Mouse (Mus musculus): Measurements from ENCODE around the gene Dzip1. TPM values are rescaled to one million over a fixed set of nuclear protein-coding genes. Genes with fewer than 3 reads are reported as not detected.

Gene Dzip1
- polyA plus RNA-seq, 1 experiment from 2014 or later: 10.1 TPM

GRCm38 (mm10) chr14:118867366-118867765 is 57.9 kb downstream of the Dzip1 start:
- Histone ChIP-seq H3K4me2 (ENCODE audit: low read depth, low read length) (no peak overlapping the region), H3K36me3 (ENCODE audit: control insufficient read depth, insufficient read depth, low read length) (no peaks in the 10 kb centered on the region), H3K9ac (ENCODE audit: low read length) (no peak overlapping the region), H3K27ac (ENCODE audit: low read length) (no peak overlapping the region), H3K27me3 (ENCODE audit: control insufficient read depth, insufficient read depth, low read length) (no peaks in the 10 kb centered on the region), H3K4me1 (ENCODE audit: control insufficient read depth, insufficient read depth, low read length) (no peaks in the 10 kb centered on the region), H3K9me3 (replicated peaks; ENCODE audit: control insufficient read depth, low read length) (no peaks in the 10 kb centered on the region), H3K4me3 (replicated peaks; ENCODE audit: low read length) (no peak overlapping the region)
- no peak for ATAC-seq (ENCODE audit: insufficient read depth, low FRiP score)
- WGBS: 58% methylated on average over 6 of the region's 6 CpGs

DNA sequence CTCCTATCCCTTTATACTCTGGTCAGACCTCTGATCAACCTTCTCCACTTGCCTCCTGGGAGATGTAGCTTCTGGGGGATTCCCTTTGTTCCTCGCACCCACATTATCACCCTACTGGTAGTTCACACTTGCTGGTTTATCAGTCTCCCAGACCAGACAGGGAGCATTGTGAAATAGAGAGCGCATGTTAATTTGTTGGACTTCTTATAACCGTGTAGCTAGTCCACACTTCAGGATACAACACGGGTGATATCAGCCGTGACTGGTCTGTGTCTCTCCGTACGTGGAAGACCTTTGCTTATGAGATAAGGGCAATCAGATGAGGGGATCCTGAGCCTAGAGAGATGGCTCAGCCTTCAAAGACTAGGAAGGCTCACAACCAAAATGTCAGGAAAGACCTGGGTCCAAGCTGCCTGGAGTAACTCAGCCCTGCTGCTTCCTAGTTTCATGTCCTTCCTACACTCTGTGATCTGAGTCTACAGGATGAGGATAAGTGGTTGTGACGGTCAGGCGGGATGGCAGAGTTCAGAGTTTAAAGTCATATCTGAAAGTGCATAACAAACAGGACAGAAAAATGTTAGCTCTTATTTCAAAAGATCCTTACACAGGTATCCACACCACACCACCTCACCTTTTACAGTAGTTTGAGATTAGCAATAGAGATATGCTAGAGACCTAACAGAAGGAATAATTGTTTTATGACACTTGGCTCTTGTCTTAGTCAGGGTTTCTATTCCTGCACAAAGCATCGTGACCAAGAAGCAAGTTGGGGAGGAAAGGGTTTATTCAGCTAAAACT is 59.0 kb downstream of the Dzip1 start:
- H3K36me3 ChIP-seq (ENCODE audit: control insufficient read depth, insufficient read depth, low read length): no peaks in the 10 kb centered on the region
- H3K27me3 ChIP-seq (ENCODE audit: control insufficient read depth, insufficient read depth, low read length): no peaks in the 10 kb centered on the region
- H3K4me3 ChIP-seq (replicated peaks; ENCODE audit: low read length): no peak overlapping the region
- no peaks in the 10 kb centered on the region for H3K4me1 ChIP-seq (ENCODE audit: control insufficient read depth, insufficient read depth, low read length)
- H3K9me3 ChIP-seq (replicated peaks; ENCODE audit: control insufficient read depth, low read length): no peaks in the 10 kb centered on the region
- H3K4me2 ChIP-seq (ENCODE audit: low read depth, low read length): no peak overlapping the region
- H3K9ac ChIP-seq (ENCODE audit: low read length): no peak overlapping the region
- no peak for ATAC-seq (ENCODE audit: insufficient read depth, low FRiP score)
- H3K27ac ChIP-seq (ENCODE audit: low read length): no peak overlapping the region
- WGBS: 71% methylated on average over 10 of the region's 10 CpGs

DNA sequence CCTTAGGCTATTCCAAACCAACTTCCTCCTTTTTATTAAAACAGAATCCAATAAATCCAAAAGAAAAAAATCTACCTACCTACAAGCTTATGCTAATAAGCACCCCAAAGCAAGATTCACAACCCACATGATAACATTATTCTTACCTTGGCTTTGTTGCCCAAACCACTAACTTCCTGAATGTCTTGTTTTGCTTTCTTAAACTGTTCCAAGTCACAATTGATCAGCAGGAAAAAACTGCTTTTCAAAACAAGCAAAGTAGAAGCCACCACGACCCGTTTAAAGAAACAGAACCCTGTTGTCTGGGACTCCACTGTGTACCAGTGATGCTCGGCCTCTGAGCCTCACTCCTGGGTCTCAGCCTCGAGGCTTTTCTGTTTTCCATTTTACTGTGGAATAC is 60.4 kb downstream of the Dzip1 start:
- ATAC-seq (ENCODE audit: insufficient read depth, low FRiP score): no peak
- H3K9ac ChIP-seq (ENCODE audit: low read length): no peak overlapping the region
- H3K36me3 ChIP-seq (ENCODE audit: control insufficient read depth, insufficient read depth, low read length): no peaks in the 10 kb centered on the region
- H3K4me2 ChIP-seq (ENCODE audit: low read depth, low read length): no peak overlapping the region
- no peak overlapping the region for H3K4me3 ChIP-seq (replicated peaks; ENCODE audit: low read length)
- H3K27ac ChIP-seq (ENCODE audit: low read length): no peak overlapping the region
- no peaks in the 10 kb centered on the region for H3K9me3 ChIP-seq (replicated peaks; ENCODE audit: control insufficient read depth, low read length)
- H3K27me3 ChIP-seq (ENCODE audit: control insufficient read depth, insufficient read depth, low read length): no peaks in the 10 kb centered on the region
- WGBS: 54% methylated on average over 4 of the region's 4 CpGs
- no peaks in the 10 kb centered on the region for H3K4me1 ChIP-seq (ENCODE audit: control insufficient read depth, insufficient read depth, low read length)

GRCm38 (mm10) chr14:118862253-118862652 is 63.0 kb downstream of the Dzip1 start:
- WGBS: 50% methylated on average over 7 of the region's 7 CpGs
- no peak for ATAC-seq (ENCODE audit: insufficient read depth, low FRiP score)
- Histone ChIP-seq H3K9ac (ENCODE audit: low read length) (no peak overlapping the region), H3K27me3 (ENCODE audit: control insufficient read depth, insufficient read depth, low read length) (no peaks in the 10 kb centered on the region), H3K27ac (ENCODE audit: low read length) (no peak overlapping the region), H3K9me3 (replicated peaks; ENCODE audit: control insufficient read depth, low read length) (no peaks in the 10 kb centered on the region), H3K4me2 (ENCODE audit: low read depth, low read length) (no peak overlapping the region), H3K36me3 (ENCODE audit: control insufficient read depth, insufficient read depth, low read length) (no peaks in the 10 kb centered on the region), H3K4me1 (ENCODE audit: control insufficient read depth, insufficient read depth, low read length) (no peaks in the 10 kb centered on the region), H3K4me3 (replicated peaks; ENCODE audit: low read length) (no peak overlapping the region)

DNA sequence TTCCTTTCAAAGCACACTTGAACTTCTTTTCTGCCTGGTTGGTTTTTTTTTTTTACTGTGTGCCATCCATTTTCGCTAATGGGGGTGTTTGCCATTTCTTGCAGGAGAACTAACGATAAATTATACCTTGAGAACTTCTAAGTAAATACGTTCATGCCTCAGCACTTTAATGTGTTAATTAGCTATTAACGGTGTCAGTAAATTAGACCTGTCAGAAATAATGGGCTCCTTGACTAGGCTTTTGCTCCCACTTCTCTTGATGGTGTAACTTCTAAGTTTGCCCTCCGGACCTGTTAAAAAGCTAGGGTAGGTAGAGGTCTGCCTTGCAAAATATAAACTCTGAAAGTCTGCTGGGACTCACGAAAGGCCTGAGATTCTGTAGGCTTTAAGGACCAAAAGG is 66.9 kb downstream of the Dzip1 start:
- H3K9me3 ChIP-seq (replicated peaks; ENCODE audit: control insufficient read depth, low read length): no peaks in the 10 kb centered on the region
- H3K4me3 ChIP-seq (replicated peaks; ENCODE audit: low read length): no peak overlapping the region
- no peaks in the 10 kb centered on the region for H3K27me3 ChIP-seq (ENCODE audit: control insufficient read depth, insufficient read depth, low read length)
- no peak overlapping the region for H3K9ac ChIP-seq (ENCODE audit: low read length)
- ATAC-seq (ENCODE audit: insufficient read depth, low FRiP score): no peak
- H3K4me2 ChIP-seq (ENCODE audit: low read depth, low read length): no peak overlapping the region
- H3K4me1 ChIP-seq (ENCODE audit: control insufficient read depth, insufficient read depth, low read length): 0 out of 2 replicates have a peak, but pooled peaks cover 6% of the 10 kb centered on the region
- H3K27ac ChIP-seq (ENCODE audit: low read length): no peak overlapping the region
- WGBS: 62% methylated on average over 6 of the region's 6 CpGs
- H3K36me3 ChIP-seq (ENCODE audit: control insufficient read depth, insufficient read depth, low read length): no peaks in the 10 kb centered on the region

- Histone ChIP-seq H3K27ac (ENCODE audit: low read length) (no peak overlapping the region; the same call in 1 of the 2 replicates), H3K4me2 (ENCODE audit: low read depth, low read length) (no peak overlapping the region), H3K4me1 (ENCODE audit: control insufficient read depth, insufficient read depth, low read length) (0 out of 2 replicates have a peak, but pooled peaks cover 6% of the 10 kb centered on the region), H3K36me3 (ENCODE audit: control insufficient read depth, insufficient read depth, low read length) (no peaks in the 10 kb centered on the region), H3K9me3 (replicated peaks; ENCODE audit: control insufficient read depth, low read length) (no peaks in the 10 kb centered on the region), H3K4me3 (replicated peaks; ENCODE audit: low read length) (peak overlapping the region; percentile 5; the same call in 1 of the 2 replicates), H3K27me3 (ENCODE audit: control insufficient read depth, insufficient read depth, low read length) (no peaks in the 10 kb centered on the region), H3K9ac (ENCODE audit: low read length) (no peak overlapping the region)
- 74% methylated on average over 6 of the region's 6 CpGs for WGBS
- no peak for ATAC-seq (ENCODE audit: insufficient read depth, low FRiP score)
Measured at GRCm38 (mm10) chr14:118856563-118856962, 68.7 kb downstream of the Dzip1 start.

- H3K27me3 ChIP-seq (ENCODE audit: control insufficient read depth, insufficient read depth, low read length): no peaks in the 10 kb centered on the region
- H3K4me2 ChIP-seq (ENCODE audit: low read depth, low read length): peak overlapping the region; percentile 98
- 3% methylated on average over 28 of the region's 28 CpGs for WGBS
- H3K9ac ChIP-seq (ENCODE audit: low read length): peak overlapping the region; percentile 74
- ATAC-seq (ENCODE audit: insufficient read depth, low FRiP score): 0 out of 2 replicates have a peak, but pooled peaks have one; percentile 6
- H3K9me3 ChIP-seq (replicated peaks; ENCODE audit: control insufficient read depth, low read length): no peaks in the 10 kb centered on the region
- H3K27ac ChIP-seq (ENCODE audit: low read length): no peak overlapping the region
- H3K36me3 ChIP-seq (ENCODE audit: control insufficient read depth, insufficient read depth, low read length): no peaks in the 10 kb centered on the region
- peak overlapping the region; percentile 56 for H3K4me3 ChIP-seq (replicated peaks; ENCODE audit: low read length)
- 0 out of 2 replicates have a peak, but pooled peaks cover 6% of the 10 kb centered on the region for H3K4me1 ChIP-seq (ENCODE audit: control insufficient read depth, insufficient read depth, low read length)
Measured at GRCm38 (mm10) chr14:118855141-118855800, 70.0 kb downstream of the Dzip1 start.

DNA sequence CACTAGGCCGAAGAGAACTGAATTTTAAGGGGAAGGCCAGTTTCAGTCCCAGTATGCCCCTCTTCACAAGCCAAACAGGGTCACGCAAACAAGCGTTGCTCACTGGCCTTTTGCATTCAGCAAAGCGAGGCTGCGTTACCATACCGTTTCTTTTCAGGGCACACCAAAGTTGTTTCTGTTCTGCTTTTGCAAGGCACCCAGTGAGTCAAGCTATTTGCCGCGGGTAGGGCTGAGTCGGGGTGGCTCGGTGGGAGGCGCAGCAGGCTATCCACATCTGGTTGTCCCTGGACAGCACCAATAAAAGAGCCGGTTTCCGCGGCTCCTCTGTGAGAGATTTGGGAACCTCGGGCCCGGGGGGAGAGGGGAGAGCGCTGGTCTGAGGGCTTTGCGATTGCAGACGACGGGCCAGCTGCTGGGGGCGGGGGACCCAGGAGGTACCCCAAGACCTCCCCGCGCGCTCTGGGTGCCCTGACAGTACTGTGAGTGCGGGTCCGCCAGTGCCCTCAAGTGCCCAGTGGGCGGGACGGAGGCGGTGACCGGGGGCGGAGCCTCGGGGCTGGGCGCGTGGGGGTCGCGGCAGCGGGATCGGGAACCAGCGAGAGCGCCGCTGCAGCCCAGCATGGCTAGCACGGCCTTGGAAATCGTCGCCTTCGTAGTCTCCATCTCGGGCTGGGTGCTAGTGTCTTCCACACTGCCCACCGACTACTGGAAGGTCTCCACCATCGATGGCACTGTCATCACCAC is 70.7 kb downstream of the Dzip1 start:
- H3K27me3 ChIP-seq (ENCODE audit: control insufficient read depth, insufficient read depth, low read length): no peaks in the 10 kb centered on the region
- H3K4me1 ChIP-seq (ENCODE audit: control insufficient read depth, insufficient read depth, low read length): 0 out of 2 replicates have a peak, but pooled peaks cover 6% of the 10 kb centered on the region

More for the DNA sequence above, 70.7 kb downstream of the Dzip1 start:
- Histone ChIP-seq H3K9me3 (replicated peaks; ENCODE audit: control insufficient read depth, low read length) (no peaks in the 10 kb centered on the region), H3K9ac (ENCODE audit: low read length) (peak overlapping the region; percentile 74), H3K4me2 (ENCODE audit: low read depth, low read length) (peak overlapping the region; percentile 98), H3K4me3 (replicated peaks; ENCODE audit: low read length) (peak overlapping the region; percentile 56), H3K27ac (ENCODE audit: low read length) (peak overlapping the region; percentile 25; the same call in 1 of the 2 replicates), H3K36me3 (ENCODE audit: control insufficient read depth, insufficient read depth, low read length) (no peaks in the 10 kb centered on the region)
- peak; percentile 70 for ATAC-seq (ENCODE audit: insufficient read depth, low FRiP score)
- WGBS: 3% methylated on average over 47 of the region's 48 CpGs
